Mouse (Mus musculus): ENCODE measurements around the gene Plppr1.

Plppr1 gene

DNA sequence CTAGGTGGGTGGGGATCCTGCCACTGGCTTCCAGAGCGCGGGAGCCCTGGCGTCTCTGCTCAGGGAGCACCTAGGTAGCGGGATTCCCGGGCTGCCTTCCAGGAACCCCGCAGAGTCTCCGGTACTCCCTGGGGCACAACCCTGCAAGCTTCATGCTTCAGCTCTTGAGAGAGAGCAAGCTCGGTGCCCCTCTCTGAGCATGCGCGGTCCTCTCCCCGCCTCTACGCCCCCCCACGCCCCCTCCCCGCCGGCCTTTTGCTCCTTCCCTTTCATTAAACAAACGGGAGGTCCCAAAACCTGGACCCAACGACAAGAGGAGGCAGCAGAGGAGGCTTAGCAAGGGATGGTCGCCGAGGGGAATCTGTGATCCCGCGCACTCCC lies at the start of gene Plppr1:
Gene Plppr1, plus strand, starts transcription at position 253 of the 381 bp plus-strand sequence.
- ATAC-seq (ENCODE audit: low TSS enrichment), result peak; percentile 20; the same call in 1 of the 2 replicates

DNA sequence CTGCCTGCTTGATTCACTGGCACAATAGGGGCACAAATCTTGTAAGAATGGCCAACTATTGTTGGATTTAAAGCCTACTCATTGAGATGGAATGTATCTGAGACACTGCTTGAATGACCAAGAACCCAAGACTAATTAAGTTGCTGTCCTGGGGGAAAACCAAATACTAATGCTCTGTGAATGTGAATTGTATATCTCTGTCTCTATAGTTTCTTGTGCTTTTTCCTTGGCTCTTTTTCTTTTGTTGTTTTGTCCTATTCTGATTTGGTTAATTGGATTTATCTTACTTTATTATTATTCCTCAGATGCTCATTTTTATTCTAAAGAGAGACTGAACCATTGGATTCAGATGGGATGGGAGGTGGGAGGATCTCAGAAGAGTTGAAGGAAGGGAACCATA lies 42.4 kb upstream of the Plppr1 start:
- no peak for ATAC-seq (ENCODE audit: low TSS enrichment)

DNA sequence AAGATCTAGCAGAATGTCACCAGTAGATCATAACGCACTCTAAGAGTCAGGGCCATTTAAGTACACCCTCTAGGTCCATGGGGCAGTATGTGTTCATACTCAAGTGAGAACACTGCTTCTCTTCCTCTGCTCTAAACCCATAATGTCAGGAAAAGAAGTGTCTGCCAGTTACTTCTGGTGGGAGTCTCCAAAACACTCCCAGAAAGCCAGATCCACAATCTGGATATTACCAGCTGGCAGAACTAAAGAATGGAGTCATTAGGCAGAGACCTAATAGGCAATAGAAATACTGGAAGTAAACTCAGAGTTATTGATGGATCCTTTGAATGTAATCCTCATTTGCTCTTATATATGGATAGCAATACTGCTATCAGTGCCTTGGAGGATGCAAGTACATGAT lies 35.9 kb upstream of the Plppr1 start:
- no peak for ATAC-seq (ENCODE audit: low TSS enrichment)

DNA sequence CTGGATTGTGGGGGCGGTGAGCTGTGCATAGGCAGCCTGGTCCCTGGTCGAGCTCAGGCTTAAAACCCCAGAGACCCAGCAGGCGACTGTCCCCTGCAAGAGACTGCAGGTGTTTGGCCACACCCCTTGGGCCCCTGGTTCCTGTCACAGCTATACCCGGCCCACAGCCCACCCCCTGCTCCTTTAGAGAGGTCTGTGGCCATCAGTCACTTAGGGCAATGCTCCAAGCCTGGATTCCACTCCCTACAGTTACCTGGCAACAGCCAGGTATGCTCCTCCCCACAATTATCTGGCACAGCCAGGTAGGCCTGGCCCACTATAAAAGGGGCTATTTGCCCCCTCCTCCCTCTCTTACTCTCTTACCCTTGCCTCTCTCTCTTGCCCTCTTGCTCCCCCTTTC lies 20.8 kb upstream of the Plppr1 start:
- no peak for ATAC-seq (ENCODE audit: low TSS enrichment)

DNA sequence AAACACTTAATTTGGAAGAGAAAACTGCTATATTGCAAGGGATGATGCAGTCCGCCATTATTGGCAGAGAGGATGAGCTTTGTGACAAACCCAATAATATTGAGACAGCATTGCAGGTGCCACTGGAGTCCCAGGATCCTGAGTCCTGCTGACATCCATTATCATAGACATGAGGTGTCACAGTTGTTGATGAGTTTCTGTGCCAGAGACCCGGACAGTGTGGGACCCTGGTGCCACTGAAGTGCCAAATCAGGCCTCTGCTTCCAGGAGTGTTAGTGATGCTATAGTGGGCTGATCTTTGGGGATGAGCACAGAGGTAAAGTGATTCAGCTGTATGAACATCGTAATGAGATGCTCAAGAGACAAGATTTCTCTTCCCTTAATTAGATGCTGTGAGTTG lies 19.2 kb upstream of the Plppr1 start:
- ATAC-seq (ENCODE audit: low TSS enrichment), result no peak

DNA sequence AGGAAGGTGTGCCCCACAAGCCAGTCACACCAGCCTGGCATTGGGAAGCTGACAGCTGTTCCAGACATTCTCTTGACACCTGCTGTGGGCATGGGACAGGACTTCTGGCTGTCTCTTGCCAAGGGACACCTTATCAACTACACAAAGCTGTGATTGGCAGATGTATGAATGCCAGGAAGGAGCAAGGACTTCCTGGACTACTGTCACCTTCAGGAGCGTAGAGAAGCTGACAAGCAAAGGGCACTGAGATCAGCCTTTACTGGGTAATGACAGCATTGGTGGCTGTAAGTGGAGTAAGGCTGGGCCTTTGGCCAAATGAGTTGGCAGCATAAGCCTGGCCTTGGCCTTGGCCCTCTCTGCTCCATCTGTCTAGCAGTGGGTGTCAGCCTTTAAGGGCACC lies 17.4 kb upstream of the Plppr1 start:
- ATAC-seq (ENCODE audit: low TSS enrichment), result no peak

DNA sequence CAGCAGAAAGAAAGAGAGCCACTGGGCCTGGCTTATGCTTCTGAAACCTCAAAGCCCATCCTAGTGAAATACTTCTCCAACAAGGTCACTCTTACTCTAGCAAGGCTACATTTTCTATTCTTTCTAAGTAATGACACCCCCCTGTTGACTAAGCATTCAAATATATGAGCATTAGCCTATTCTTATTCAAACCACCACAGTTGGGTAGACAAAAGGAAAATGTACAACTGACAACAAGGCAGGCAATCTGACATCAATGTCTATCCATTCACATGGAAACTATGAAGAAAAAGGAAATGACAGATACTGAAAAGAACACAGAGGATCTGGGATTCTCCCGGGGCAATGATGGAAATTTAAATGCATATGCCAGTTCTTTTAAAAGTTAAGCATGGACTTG lies 8.4 kb upstream of the Plppr1 start:
- no peak for ATAC-seq (ENCODE audit: low TSS enrichment)

DNA sequence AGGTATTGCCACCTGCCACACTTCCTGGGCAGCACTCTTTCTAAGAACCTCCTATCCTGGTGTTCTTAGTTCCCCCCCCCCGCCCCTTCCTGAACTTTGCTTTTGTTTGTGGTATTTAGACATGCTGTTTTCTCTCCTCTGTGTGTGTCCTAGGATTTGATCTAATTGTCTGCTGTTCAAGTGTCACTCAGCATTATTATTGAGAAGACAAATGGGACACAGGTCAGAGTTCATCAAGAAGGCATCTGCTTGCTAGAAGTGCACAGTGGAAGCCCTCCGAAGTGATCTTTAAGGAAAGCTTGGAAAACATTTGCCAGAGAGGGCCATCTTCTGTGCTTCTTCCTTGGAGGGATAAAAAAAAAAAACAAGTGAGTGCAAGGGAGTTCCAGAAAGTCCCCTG lies 1.2 kb upstream of the Plppr1 start:
- no peak for ATAC-seq (ENCODE audit: low TSS enrichment)

DNA sequence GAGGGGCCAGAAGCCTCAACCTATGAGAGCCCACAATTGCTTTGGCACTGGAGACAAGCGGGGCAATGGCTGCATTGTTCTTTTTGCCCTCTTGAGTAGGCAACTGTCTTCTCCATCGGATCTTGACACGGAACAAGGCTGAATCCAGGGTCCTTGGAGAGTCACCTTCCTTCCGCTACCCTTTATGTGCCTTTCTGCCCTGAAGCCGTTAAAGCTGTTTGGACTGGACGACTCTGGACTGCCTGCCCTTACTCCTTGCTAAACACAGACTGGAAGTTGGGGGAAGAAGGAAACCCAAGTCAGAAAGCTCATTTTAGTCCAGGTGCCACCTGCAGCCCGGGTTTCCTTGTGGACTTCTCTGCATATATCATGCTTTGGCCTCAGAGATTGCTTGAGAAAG lies 516 bp upstream of the Plppr1 start:
- ATAC-seq (ENCODE audit: low TSS enrichment), result no peak

DNA sequence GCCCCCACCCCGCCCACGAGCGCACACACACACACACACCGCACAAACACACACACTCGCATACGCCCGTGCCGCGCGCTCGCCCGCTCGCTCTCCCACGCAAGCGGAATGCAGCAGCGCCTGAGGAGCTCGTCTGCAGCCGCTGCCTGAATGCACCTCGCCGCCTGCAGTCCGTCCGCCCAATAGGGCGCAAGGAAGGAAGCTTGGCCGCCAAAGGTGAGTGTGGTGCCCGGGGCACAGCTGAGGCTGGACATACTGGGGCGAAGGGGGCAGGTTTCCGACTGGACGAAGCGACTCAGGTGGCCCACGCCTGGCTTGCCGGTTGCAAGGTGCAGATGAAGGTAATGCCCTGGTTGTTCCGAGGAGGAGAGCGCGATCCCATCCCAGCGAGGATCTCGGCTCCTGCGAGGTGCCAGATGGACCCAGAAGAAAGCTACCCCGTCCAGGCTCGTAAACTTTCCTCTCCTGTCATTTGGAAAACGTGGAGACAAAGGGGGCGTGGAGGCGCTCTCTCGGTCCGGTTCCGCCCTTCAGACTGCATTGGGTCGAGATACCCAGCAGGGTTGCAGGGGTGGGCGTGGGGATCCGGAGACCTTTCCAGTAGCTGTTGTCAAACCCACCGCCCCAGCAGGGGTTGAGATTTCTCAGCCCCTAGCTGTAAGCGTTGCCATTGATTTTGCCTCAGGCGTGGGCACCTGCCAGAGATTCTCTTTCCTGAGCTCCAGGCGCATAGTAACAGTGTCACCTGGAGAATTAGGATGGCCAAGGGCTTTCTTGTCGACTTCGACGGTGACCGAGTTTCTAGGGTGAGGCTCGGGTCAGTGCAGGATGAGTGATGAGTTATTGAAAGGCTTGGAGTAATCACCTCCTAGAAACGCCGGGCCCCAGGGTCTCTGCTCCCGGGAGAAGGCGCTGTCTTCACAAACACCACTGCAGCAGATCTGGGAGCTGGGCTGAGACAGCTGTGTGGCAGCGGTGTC lies 619 bp downstream of the Plppr1 start:
- ATAC-seq (ENCODE audit: low TSS enrichment), result peak; percentile 71

DNA sequence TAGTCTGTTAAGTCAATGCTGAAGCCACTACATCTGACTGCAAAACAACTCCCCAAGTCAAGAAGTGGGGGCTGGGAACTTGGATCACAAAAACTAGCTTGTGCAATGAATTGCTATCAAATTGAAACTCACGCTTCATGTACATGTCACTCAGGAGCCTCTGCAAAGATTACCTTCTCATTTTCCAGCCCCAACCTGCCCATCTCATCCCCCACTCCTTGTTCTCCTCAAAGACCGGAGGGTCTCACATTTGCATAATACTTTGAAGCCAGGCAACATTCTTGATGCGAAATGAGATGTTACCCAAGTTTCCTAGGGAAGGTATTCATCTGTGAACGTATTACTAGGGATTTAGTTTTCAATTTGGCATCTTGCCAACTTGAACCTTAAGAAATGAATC lies 10.4 kb downstream of the Plppr1 start:
- ATAC-seq (ENCODE audit: low TSS enrichment), result no peak

DNA sequence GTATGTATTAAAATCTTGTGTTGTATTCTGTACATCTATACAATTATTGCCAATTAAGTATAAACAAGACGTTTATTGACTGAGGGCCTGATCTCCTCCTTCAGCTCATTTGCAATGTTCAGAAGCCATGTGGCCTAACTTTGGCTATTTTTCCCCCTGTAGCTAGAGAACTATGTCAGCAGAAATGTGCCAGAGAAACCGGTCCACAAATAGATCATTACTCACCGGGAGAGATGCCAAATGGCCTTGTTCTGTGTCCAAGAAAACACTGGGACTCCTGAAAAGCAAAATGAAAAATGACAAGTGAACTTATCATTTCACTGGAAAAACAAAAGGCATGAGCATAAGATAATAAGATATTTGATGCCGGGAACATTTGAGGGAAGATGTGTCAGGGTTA lies 13.8 kb downstream of the Plppr1 start:
- peak; percentile 81 for ATAC-seq (ENCODE audit: low TSS enrichment)

DNA sequence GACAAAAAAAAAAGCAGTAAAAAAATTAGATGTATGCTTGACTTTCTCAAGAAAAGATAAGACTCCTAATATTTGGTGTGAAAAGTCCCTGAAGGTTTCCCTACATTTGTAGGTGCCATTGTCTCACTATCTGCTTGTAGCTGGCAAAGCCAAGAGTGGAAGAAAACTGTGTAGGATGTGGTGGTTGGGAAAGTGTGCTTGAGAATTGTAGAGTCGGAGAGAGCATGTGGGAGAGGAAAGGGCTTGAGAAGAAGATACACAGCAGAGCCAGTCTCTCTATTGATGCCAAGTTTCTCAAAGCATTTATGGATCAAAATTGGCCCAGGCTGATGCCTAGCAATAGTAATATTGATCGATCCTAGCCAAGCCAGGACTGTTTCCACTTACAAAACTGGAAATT lies 16.8 kb downstream of the Plppr1 start:
- ATAC-seq (ENCODE audit: low TSS enrichment), result peak; percentile 97

DNA sequence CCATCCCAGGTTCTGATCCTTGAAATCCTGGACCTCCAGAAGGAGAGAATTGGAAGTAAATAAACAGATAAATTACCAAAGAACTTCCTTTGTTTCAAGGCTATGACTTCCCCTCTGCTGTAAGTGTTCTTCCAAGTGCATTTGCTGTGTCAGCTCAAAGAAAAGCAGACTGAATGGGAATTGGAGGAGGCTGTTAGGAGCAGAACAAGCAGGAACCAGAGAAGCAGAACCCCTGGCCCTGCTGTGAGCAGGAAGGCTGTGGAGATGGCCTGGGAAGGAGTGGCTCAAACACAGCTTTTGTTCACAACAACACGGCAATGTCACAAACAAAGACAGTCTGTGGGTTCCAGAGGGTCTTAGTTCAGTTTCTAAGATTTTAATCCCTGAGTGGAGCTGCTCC lies 20.3 kb downstream of the Plppr1 start:
- ATAC-seq (ENCODE audit: low TSS enrichment), result no peak

DNA sequence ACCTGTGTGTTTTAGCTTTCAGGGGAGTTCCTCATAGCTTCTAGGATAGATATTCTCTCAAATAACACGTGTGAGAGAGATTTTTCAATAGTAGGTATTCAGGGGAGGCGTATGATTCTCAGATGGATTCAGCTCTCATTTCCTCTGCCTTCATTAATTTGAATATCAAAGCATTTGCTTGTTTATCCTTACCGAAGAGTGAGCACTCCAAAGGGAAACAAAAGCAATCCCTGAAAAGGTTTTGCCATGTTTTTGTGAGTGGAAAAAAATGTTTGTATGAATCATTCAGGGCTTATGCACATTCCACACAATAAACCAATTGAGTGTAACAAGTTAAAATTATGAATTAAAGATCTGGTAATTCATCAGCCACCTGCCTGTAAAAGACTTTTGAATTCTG lies 29.1 kb downstream of the Plppr1 start:
- no peak for ATAC-seq (ENCODE audit: low TSS enrichment)

DNA sequence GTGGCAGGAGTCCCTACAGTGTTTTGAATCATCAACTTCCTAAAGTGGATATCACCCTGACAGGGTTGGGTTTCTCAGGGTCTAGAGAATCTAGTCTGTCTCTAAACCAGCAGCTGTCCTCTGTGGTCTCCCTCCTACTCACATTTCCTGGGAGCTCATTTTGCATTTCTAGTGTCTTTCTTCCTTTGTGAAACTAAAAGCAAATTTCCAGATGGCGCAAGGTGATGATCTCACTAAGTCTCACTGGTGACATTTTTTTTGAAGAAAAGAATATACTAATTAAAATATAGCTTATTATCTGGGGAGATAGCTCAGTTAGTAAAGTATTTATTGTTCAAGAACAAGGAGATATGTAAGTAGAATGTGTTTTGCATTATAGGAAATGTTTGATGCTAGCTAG lies 31.4 kb downstream of the Plppr1 start:
- ATAC-seq (ENCODE audit: low TSS enrichment), result no peak

DNA sequence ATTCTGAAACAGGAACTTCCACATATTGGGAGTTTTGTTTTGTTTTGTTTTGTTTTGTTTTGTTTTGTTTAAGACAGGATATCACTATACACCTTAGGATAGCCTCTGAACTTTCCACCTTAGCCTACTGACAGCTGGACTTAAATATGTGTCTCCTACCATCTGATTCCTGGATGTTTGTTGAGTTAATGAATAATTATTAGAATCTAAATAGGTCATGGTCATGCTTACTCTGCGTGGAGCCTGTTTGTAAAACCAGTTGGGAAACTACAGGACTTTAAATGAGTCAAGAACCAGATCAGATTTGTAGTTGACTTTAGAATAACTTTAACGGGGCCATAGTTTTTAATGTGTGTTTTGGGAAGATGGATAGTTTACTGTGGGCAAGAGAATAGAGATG lies 40.4 kb downstream of the Plppr1 start:
- no peak for ATAC-seq (ENCODE audit: low TSS enrichment)

DNA sequence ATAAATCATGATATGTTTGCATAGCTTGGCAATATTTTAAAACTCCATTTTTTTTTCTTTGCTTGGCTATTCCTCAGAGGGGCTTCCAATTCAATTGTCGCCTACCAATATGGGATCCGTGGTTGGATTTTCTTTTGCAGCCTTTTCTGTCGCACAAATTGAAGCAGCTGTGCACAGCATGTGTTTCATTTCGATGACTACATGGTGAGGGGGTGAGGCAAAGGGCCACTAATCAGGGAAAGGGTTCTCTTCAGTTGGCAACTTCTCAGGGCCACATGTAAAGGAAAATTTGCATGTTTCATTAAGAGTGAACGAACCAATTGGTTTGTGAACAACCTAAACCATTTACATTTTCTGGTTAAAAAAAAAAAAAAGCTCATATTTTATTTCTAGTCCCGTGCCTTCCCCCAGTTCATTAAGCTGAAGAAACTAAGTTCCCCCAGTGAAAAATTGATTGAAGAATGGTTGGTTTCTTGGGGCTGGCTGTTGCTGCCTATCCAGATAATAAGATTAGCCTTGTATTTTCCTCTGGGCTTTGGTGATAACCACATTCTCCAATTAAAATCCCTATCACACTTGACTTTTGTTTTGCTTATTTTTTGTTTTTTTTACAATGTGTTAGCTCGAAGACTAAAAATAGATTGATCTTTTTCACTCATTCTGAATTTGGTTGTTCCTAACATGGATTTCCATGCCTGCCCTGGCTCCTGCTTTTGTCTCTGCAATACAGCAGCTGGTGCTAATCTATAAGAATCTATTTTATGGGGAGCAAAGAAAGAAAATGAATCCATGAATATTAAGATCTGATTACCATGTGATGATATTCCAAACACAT lies 43.1 kb downstream of the Plppr1 start:
- ATAC-seq (ENCODE audit: low TSS enrichment), result no peak

DNA sequence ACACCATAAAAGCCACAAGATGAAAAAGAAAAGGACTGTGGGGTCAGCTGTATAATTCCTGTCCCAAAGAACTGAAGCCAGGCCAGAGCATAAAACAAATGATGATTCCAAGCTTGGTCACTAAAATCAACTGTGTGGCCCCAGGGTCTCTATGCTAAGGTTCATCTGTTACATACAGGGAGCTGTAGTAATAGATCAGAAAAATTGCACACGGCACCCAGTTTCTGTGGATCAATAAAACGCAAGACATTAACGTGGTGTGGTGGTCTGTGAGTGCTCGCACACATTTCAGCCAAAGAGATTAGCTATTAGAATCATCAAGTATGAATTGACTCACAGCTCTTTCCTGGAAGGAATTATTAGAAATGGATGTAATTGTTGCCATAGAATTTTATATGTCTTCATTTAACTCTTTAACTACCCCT lies 43.7 kb downstream of the Plppr1 start:
- no peak for ATAC-seq (ENCODE audit: low TSS enrichment)

DNA sequence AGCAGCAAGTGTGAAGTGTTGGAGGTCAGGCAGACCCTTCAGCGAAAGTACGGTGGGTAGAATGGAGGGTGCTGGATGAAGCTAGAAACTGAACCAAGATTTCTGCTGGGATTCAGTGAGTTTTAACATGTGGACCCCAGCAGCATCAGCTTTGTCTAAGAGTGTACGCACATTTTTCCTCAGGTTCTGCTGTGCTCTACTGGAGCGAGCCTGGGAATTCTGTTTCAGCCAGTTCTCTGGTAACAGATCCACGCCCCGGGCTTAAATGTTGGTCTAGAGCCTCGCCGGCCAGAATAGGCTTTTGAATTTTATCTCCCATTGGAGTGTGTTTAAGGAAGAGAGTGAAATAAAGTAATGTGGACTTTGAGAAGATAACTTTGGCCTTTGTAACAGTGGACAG lies 45.8 kb downstream of the Plppr1 start:
- no peak for ATAC-seq (ENCODE audit: low TSS enrichment)

DNA sequence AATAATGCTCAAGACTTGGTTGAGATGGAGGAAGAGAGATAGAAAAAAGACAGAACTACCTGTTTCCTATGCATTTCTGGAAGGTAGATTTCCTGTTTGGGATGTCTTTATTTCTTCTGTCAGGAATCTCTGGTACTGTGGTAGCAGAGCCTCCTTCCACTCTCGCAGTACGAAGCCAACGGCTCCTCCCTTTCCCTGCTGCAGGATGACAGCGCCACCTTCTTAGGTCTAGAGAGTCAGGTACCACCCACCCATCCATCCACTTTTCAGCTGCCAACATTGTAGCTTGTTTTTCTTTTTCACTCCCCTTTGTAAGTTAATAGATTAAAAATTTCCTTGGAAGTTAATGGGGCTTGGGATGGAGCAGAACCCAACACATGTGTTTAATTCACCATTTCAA lies 48.8 kb downstream of the Plppr1 start:
- peak; percentile 60 for ATAC-seq (ENCODE audit: low TSS enrichment)

DNA sequence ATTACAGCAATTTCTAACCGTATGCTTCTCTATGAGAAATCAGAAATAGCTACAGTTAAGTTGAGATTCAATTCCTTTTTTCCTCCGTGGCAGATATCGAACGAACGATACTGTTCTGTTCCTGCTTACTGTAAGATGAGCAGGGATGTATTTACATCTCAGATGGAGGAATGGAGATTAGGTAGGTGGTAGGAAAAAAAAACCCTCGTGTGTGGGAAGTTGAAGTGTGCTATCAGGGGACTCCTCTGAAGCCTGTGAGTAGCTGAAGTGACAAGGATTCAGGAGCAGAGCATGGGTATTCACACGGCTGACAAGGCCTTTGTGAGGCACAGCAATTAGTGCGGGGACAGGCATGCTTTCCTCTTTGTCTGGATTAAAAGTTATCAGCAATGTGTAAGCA lies 49.3 kb downstream of the Plppr1 start:
- ATAC-seq (ENCODE audit: low TSS enrichment), result peak; percentile 96

DNA sequence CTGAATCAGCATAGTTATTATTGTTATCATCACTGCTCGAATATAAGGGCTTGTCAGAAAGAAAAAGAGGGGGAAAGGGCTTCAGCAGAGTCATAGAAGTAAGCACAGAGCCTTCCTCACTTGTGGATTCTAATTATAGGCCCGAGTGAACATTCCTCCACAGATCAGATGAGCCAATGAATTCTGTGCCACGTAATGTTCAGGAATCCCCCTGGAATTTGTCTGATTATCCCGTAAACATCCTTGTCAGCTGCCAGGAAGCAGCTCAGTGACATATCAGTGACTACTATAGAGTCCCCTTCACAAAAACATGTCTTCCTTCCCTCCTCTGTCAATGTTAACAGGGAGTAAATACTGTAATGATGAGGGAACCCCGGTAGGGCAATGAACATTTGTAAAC lies 50.9 kb downstream of the Plppr1 start:
- ATAC-seq (ENCODE audit: low TSS enrichment), result no peak
